Mouse (Mus musculus) liver, adult 2 months (tissue): ENCODE results near the gene Cpeb2.

Source experiments
- CTCF ChIP-seq: fragments of 200-500 bp; IDR thresholded peaks from 2 replicates; pipeline ENCODE4 v1.5.1; 2011; ENCODE audit warnings: low read depth, low read length, control low read depth
- POLR2A ChIP-seq: fragments of 200-500 bp; IDR thresholded peaks from 2 replicates; pipeline ENCODE4 v1.6.1; 2011; ENCODE audit warnings: low read length, control low read depth; ENCODE audit not compliant: insufficient read depth; ENCODE audit errors: extremely low read depth

DNA sequence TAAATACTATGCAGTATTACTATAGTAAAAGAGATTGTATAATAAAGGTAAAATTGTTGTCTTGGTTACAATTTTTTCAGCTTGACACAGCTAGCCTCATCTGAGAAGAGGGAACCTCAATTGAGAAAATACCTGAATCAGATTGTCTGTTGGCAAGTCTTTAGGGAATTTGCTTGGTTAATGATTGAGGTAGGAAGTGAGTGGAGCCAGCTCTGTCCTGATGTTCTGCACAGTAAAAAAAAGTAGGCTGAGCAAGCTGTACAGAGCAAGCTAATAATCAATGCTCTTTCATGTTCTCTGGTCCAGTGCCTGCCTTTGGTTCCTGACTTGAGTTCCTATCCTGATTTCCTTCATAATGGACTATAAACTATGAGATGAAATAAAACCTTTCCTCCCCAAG, 49.4 kb upstream of the Cpeb2 start:
- TF ChIP-seq POLR2A (no peak), CTCF (no peak)
